Mouse (Mus musculus) lung, embryonic 16.5 days (tissue): ENCODE data around the gene Adgrb3. TPM values are rescaled to one million over a fixed set of nuclear protein-coding genes. Genes with fewer than 3 reads are reported as not detected.

Experiments used
- ATAC-seq: fragments of 200-750 bp; cut with Nextera tagmentation; 2 replicates; pipeline ENCODE4 v1.8.0; 2017; ENCODE audit warnings: low read depth, mild to moderate bottlenecking, moderate library complexity
- H3K27ac ChIP-seq: fragments of 300-500 bp; sonication (generic); 2 replicates; pipeline ENCODE4 v1.5.1; 2014; ENCODE audit warnings: mild to moderate bottlenecking, control low read depth, low read length
- H3K27me3 ChIP-seq: fragments of 300-500 bp; sonication (generic); 2 replicates; pipeline ENCODE4 v1.6.1; 2014; ENCODE audit warnings: low read depth, low read length, mixed read lengths; ENCODE audit not compliant: control insufficient read depth, insufficient read depth
- H3K36me3 ChIP-seq: fragments of 300-500 bp; sonication (generic); 2 replicates; pipeline ENCODE4 v1.6.1; 2014; ENCODE audit warnings: low read length; ENCODE audit not compliant: control insufficient read depth, insufficient read depth
- H3K4me1 ChIP-seq: fragments of 300-500 bp; sonication (generic); replicated peaks from 2 replicates; pipeline ENCODE4 v1.6.1; 2014; ENCODE audit warnings: low read length, mixed read lengths; ENCODE audit not compliant: control insufficient read depth, insufficient read depth
- H3K4me2 ChIP-seq: fragments of 300-500 bp; sonication (generic); 2 replicates; pipeline ENCODE4 v1.6.1; 2014; ENCODE audit warnings: low read depth, low read length, control low read depth
- H3K4me3 ChIP-seq: fragments of 300-500 bp; sonication (generic); 2 replicates; pipeline ENCODE4 v1.5.1; 2014; ENCODE audit warnings: mild to moderate bottlenecking, low read length, control low read depth
- H3K9ac ChIP-seq: fragments of 300-500 bp; sonication (generic); 2 replicates; pipeline ENCODE4 v1.6.1; 2014; ENCODE audit warnings: low read length, control low read depth
- H3K9me3 ChIP-seq: fragments of 300-500 bp; sonication (generic); 2 replicates; pipeline ENCODE4 v1.6.1; 2016; ENCODE audit warnings: low read length; ENCODE audit not compliant: control insufficient read depth
- WGBS: fragments of 180-500 bp; shearing (Covaris S2); extraction: QIAGEN DNeasy Blood & Tissue Kit; methylation state at CpG from one replicate; pipeline ENCODE4 v1.1.7; 2014; 5-methylcytosine and 5-hydroxymethylcytosine counted together
- polyA plus RNA-seq: library from polyadenylated mRNA; unstranded; fragments of >200 nt; fragmentation: Nextera tagmentation; extraction: Ambion mirVana; gene quantifications from 2 replicates; pipeline ENCODE4 v1.2.1, GENCODE M21; 2015

Adgrb3 gene
- 0.51 and 0.54 TPM in 2 replicates for polyA plus RNA-seq

- no peaks in the 10 kb centered on the region for H3K4me1 ChIP-seq
- 4% methylated on average over 31 of the region's 32 CpGs for WGBS
- no peaks in the 10 kb centered on the region for H3K36me3 ChIP-seq
- H3K4me2 ChIP-seq = peak within 1 kb of the TSS; percentile 92
- peak within 1 kb of the TSS; percentile 31; the same call in 1 of the 2 replicates for H3K9ac ChIP-seq
- H3K27me3 ChIP-seq = peaks cover 33% of the 10 kb centered on the region
- H3K4me3 ChIP-seq = peak within 1 kb of the TSS; percentile 58
- no peaks in the 10 kb centered on the region for H3K9me3 ChIP-seq
- H3K27ac ChIP-seq = no peak within 1 kb of the TSS
- ATAC-seq = no peak
These were observed at the start of gene Adgrb3 for GRCm38 (mm10) chr1:25828971-25829920. Adgrb3 (minus strand) TSS chr1:25829707.

GRCm38 (mm10) chr1:25877526-25877925, 48.0 kb upstream of the Adgrb3 start:
- no peak overlapping the region for H3K4me2 ChIP-seq
- ATAC-seq = no peak
- WGBS = 75% methylated on average over 5 of the region's 5 CpGs

GRCm38 (mm10) chr1:25857473-25857872, 28.0 kb upstream of the Adgrb3 start:
- Histone ChIP-seq H3K4me1 (no peaks in the 10 kb centered on the region), H3K4me3 (no peak overlapping the region), H3K27me3 (no peaks in the 10 kb centered on the region), H3K27ac (no peak overlapping the region), H3K4me2 (no peak overlapping the region), H3K9me3 (no peaks in the 10 kb centered on the region), H3K36me3 (no peaks in the 10 kb centered on the region), H3K9ac (no peak overlapping the region)
- no peak for ATAC-seq
- WGBS = 82% methylated on average over 2 of the region's 2 CpGs

More at GRCm38 (mm10) chr1:25877526-25877925, 48.0 kb upstream of the Adgrb3 start:
- Histone ChIP-seq H3K4me3 (no peak overlapping the region), H3K27me3 (no peaks in the 10 kb centered on the region), H3K36me3 (no peaks in the 10 kb centered on the region), H3K9me3 (no peaks in the 10 kb centered on the region), H3K27ac (no peak overlapping the region), H3K9ac (no peak overlapping the region), H3K4me1 (no peaks in the 10 kb centered on the region)

- Histone ChIP-seq H3K9me3 (no peaks in the 10 kb centered on the region), H3K9ac (no peak overlapping the region), H3K27ac (no peak overlapping the region), H3K27me3 (no peaks in the 10 kb centered on the region), H3K4me2 (no peak overlapping the region), H3K36me3 (no peaks in the 10 kb centered on the region), H3K4me1 (no peaks in the 10 kb centered on the region), H3K4me3 (no peak overlapping the region)
- ATAC-seq = no peak
- WGBS = 43% methylated on average over 2 of the region's 2 CpGs
These were observed 25.0 kb upstream of the Adgrb3 start for GRCm38 (mm10) chr1:25854451-25854978.

- no peak overlapping the region for H3K27ac ChIP-seq
- H3K9ac ChIP-seq = no peak overlapping the region
- WGBS = 61% methylated on average over 6 of the region's 6 CpGs
- H3K4me3 ChIP-seq = no peak overlapping the region
- no peak overlapping the region for H3K4me2 ChIP-seq
- H3K9me3 ChIP-seq = no peaks in the 10 kb centered on the region
- H3K36me3 ChIP-seq = no peaks in the 10 kb centered on the region
- H3K27me3 ChIP-seq = peaks cover 33% of the 10 kb centered on the region
- H3K4me1 ChIP-seq = no peaks in the 10 kb centered on the region
- no peak for ATAC-seq
These were observed 2.8 kb upstream of the Adgrb3 start for GRCm38 (mm10) chr1:25832260-25832659.

GRCm38 (mm10) chr1:25831521-25831900, 2.0 kb upstream of the Adgrb3 start:
- Histone ChIP-seq H3K9me3 (no peaks in the 10 kb centered on the region), H3K27me3 (peaks cover 33% of the 10 kb centered on the region), H3K36me3 (no peaks in the 10 kb centered on the region), H3K9ac (no peak overlapping the region), H3K4me1 (no peaks in the 10 kb centered on the region), H3K27ac (no peak overlapping the region), H3K4me2 (no peak overlapping the region), H3K4me3 (no peak overlapping the region)
- WGBS = 31% methylated on average over 2 of the region's 2 CpGs
- ATAC-seq = no peak

- Histone ChIP-seq H3K27ac (no peak overlapping the region), H3K4me2 (peak overlapping the region; percentile 92), H3K4me3 (peak overlapping the region; percentile 58), H3K27me3 (peaks cover 33% of the 10 kb centered on the region), H3K9ac (no peak overlapping the region), H3K4me1 (no peaks in the 10 kb centered on the region), H3K36me3 (no peaks in the 10 kb centered on the region), H3K9me3 (no peaks in the 10 kb centered on the region)
- 5% methylated on average over 15 of the region's 15 CpGs for WGBS
- ATAC-seq = no peak
These were observed 1.4 kb upstream of the Adgrb3 start for GRCm38 (mm10) chr1:25830757-25831520.

GRCm38 (mm10) chr1:25829921-25830751, 629 bp upstream of the Adgrb3 start:
- H3K9me3 ChIP-seq = no peaks in the 10 kb centered on the region
- no peaks in the 10 kb centered on the region for H3K36me3 ChIP-seq
- under 1% methylated on average over 65 of the region's 99 CpGs for WGBS
- H3K9ac ChIP-seq = peak overlapping the region; percentile 31; the same call in 1 of the 2 replicates
- no peaks in the 10 kb centered on the region for H3K4me1 ChIP-seq
- H3K4me2 ChIP-seq = peak overlapping the region; percentile 92
- no peak overlapping the region for H3K27ac ChIP-seq
- peaks cover 33% of the 10 kb centered on the region for H3K27me3 ChIP-seq
- ATAC-seq = peak; percentile 72
- peak overlapping the region; percentile 58 for H3K4me3 ChIP-seq
